Mouse (Mus musculus) embryonic stem cell, embryonic (primary cell): ENCODE data around the gene Saysd1.

Source experiments
- CTCF ChIA-PET, 4 experiments: fragments of 300-600 bp in 2 of 4; fragments of 350-600 bp in 2 of 4; sonication (Branson Sonifier 250); formaldehyde crosslinking; loops; one replicate each; lab custom pipeline; 2022; ENCODE audit warnings: inconsistent platforms in 2 of 4; lab: Charles Lee
- POLR2A ChIA-PET, 4 experiments: fragments of 300-600 bp in 2 of 4; fragments of 350-600 bp in 2 of 4; sonication (Branson Sonifier 250); formaldehyde crosslinking; loops; one replicate each; lab custom pipeline; 2022; ENCODE audit warnings: antibody characterized with exemption in 4 of 4, inconsistent platforms in 1 of 4; lab: Charles Lee

Gene Saysd1

DNA sequence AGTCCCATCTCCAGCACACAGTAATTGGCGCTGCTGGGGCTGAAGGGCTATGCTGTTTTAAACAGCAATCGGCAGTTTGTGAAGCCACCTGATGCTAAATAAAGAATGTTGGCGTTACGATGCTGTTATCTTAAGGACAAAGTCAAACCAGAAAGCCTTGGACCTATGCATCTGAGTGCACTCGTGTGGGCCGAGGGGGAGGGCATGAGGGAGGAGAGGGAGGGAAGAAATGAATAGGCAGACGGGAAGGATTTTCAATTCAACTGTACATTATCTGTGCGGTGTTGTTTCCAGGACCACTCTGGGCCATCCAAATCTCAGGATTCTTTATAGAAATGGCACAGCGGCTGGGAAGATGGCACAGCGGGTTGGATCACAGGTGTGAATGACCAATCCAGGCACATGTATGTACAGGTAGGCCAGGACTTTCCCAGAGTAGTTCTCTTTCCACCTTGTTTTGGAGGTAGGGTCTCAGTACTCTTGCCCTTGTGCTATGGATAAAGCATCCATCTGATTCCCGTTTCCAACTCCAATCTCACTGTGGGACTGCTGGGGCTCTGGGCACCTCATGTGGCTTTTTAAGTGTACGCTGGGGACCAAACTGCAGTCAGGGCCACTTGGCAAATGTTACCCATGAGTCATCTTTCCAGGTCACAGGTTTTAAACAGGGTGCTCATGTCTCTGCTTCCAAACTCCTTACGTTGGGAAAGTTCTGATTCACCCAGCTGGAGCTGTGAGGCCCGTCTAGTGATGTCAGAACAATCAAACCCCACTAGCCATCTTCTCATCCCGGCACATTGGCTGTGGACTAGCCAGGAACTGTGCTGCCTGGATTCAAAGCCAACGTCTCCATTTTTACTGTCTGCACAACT is at the start of gene Saysd1:
Gene Saysd1 (minus strand): TSS at position 51 of the 872 bp plus-strand sequence.
- ChIA-PET CTCF (interaction anchor here in 2 of 4 experiments (0.8 to 2.6 kb wide), 2 partner anchors 12 to 25 kb away, joined by 3 to 13 read pairs; no protein-coding TSS in a partner anchor), POLR2A (interaction anchor here in 3 of 4 experiments (0.6 to 8.9 kb wide), 20 partner anchors 10 to 83 kb away, joined by 3 to 58 read pairs (median 4); partner anchors contain the start of gene Kcnk5 (in 2 of the 3))

GRCm38 (mm10) chr14:20185426-20185825 is 47.1 kb upstream of the Saysd1 start:
- POLR2A ChIA-PET = interaction anchor here in 3 of 4 experiments (0.6 to 26.7 kb wide), 12 partner anchors 10 to 61 kb away, joined by 3 to 451 read pairs (median 26); no protein-coding TSS in a partner anchor
- CTCF ChIA-PET = interaction anchor here in 3 of 4 experiments (0.5 to 0.8 kb wide), 4 partner anchors 36 to 133 kb away, joined by 3 to 5 read pairs (median 3); no protein-coding TSS in a partner anchor

DNA sequence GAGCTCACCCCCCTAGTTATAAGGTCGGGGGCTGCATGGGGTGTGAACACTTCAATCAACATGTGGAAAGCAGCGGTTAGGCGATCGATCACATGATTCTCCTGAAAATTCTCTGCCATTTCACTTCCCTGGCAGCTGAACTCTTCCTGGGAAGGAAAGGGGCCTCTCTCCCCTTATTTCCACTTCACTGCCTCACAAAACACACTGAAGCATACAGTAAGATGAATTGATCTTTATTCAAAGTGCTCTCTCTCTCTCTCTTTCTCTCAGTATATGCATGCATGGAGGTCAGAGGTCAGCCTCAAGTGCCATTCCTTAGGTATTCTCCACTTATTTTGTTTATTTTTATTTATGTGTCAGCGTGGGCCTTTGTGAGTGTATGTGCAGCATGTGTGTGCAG is 45.4 kb upstream of the Saysd1 start:
- CTCF ChIA-PET = interaction anchor here in 1 of 4 experiments (2.6 kb wide), 1 partner anchor 70 kb away, joined by 14 read pairs; no protein-coding TSS in a partner anchor

DNA sequence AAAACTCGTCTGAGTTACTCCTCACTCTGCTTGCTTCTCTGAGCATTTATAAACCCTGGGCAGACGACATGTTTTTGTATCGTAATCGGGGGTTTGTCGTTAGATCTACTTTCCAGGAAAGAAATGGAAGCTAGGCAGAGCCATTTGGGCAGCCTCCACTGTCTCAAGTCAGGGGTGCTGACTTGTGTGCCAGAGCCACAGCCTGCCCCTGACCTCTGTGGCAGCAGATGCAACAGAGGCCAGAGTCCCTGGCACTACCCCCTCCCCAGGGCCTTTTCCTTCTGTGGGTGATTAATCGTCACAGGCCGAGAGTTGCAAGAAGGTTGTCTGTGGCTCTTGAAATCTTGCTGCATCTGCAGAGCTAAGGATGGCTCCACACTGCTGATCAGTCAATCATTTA is 44.3 kb upstream of the Saysd1 start:
- ChIA-PET CTCF (interaction anchor here in 1 of 4 experiments (2.6 kb wide), 1 partner anchor 68 kb away, joined by 14 read pairs; no protein-coding TSS in a partner anchor), POLR2A (interaction anchor here in 3 of 4 experiments (0.7 to 26.7 kb wide), 34 partner anchors 9 to 1295 kb away, joined by 3 to 451 read pairs (median 8); partner anchors contain the start of gene Nid2 (in 1 of the 3))

More for the DNA sequence above, 45.4 kb upstream of the Saysd1 start:
- POLR2A ChIA-PET = interaction anchor here in 3 of 4 experiments (0.5 to 26.7 kb wide), 26 partner anchors 8 to 612 kb away, joined by 3 to 451 read pairs (median 6); no protein-coding TSS in a partner anchor

GRCm38 (mm10) chr14:20181466-20181921 is 43.2 kb upstream of the Saysd1 start, which contains the start of gene Kcnk5:
Gene Kcnk5 (minus strand): TSS chr14:20181809.
- CTCF ChIA-PET = interaction anchor here in 3 of 4 experiments (0.7 to 2.6 kb wide), 7 partner anchors 39 to 78 kb away, joined by 3 to 14 read pairs (median 5); no protein-coding TSS in a partner anchor
- POLR2A ChIA-PET = interaction anchor here (0.5 to 26.7 kb wide), 120 partner anchors 9 to 835 kb away, joined by 3 to 451 read pairs (median 5); partner anchors contain the start of genes Nid2 (in 2 of the 4), Nudt13 (in 2 of the 4), Saysd1 (in 2 of the 4) and Vcl (in 2 of the 4)

DNA sequence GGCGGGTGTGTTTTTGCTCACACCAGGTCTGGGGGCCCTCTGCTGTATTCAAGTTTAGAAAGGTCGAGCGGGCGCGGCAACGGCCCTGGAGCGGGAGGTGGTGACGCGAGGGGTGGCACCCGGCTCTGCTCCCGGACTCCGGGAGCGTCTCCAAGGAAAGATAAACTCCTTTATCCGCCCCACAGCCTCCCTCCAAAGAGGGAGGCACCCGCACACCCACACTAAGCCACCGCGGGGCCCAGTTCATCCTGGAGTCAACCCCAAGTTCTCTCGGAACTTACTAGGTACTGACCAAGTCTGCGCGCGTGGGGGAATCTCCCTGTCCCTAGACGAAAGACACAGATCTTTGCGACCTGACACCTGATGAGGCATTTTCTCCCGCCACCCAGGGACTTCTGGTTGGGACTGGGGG is 42.4 kb upstream of the Saysd1 start:
- ChIA-PET CTCF (interaction anchor here in 2 of 4 experiments (1.4 to 2.6 kb wide), 3 partner anchors 40 to 67 kb away, joined by 3 to 14 read pairs (median 8); no protein-coding TSS in a partner anchor), POLR2A (interaction anchor here (0.5 to 26.7 kb wide), 83 partner anchors 8 to 835 kb away, joined by 3 to 451 read pairs (median 6); partner anchors contain the start of genes Saysd1 (in 2 of the 4), Vcl (in 2 of the 4), Anxa7 (in 1 of the 4) and Gng2 (in 1 of the 4))

- ChIA-PET CTCF (interaction anchor here in 1 of 4 experiments (1.5 kb wide), 1 partner anchor 66 kb away, joined by 8 read pairs; no protein-coding TSS in a partner anchor), POLR2A (interaction anchor here in 3 of 4 experiments (0.5 to 26.7 kb wide), 21 partner anchors 10 to 204 kb away, joined by 4 to 451 read pairs (median 22); partner anchors contain the start of gene Gng2 (in 1 of the 3))
Observed at GRCm38 (mm10) chr14:20180304-20180703, 42.0 kb upstream of the Saysd1 start.

DNA sequence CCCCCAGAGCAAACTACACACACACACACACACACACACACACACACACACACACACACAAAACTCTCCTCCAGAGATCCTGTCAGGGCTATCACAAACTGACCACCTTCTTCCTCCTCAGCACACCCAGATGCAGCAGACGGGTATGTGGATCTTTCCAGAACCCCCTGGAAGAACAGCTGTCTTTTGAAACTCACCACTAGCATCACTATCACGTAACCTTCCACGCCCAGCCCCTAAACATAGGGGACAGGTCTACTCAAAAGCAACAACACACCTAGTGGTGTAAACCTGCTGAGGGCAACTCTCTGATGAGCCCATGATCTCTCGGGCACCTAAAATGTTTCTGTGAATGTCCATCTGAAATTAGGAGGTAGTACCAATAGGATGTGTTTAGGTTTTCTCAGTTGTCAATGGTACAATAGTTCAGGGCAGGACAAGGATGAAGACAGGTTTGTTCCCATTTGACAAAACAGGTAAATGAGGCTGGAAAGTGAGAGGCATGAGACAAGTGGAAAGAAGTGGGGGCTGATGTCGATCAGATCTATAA is 41.5 kb upstream of the Saysd1 start:
- CTCF ChIA-PET = interaction anchor here in 1 of 4 experiments (0.6 kb wide), 1 partner anchor 45 kb away, joined by 3 read pairs; no protein-coding TSS in a partner anchor
- POLR2A ChIA-PET = interaction anchor here in 3 of 4 experiments (0.7 to 26.7 kb wide), 16 partner anchors 11 to 203 kb away, joined by 3 to 451 read pairs (median 41); partner anchors contain the start of gene Gng2 (in 1 of the 3)

GRCm38 (mm10) chr14:20179080-20179479 is 40.7 kb upstream of the Saysd1 start:
- CTCF ChIA-PET = interaction anchor here in 3 of 4 experiments (0.6 to 1.5 kb wide), 6 partner anchors 42 to 65 kb away, joined by 3 to 7 read pairs (median 4); no protein-coding TSS in a partner anchor
- POLR2A ChIA-PET = interaction anchor here (0.6 to 26.7 kb wide), 34 partner anchors 10 to 428 kb away, joined by 3 to 451 read pairs (median 8); partner anchors contain the start of genes Nid2 (in 1 of the 4) and Saysd1 (in 1 of the 4)

DNA sequence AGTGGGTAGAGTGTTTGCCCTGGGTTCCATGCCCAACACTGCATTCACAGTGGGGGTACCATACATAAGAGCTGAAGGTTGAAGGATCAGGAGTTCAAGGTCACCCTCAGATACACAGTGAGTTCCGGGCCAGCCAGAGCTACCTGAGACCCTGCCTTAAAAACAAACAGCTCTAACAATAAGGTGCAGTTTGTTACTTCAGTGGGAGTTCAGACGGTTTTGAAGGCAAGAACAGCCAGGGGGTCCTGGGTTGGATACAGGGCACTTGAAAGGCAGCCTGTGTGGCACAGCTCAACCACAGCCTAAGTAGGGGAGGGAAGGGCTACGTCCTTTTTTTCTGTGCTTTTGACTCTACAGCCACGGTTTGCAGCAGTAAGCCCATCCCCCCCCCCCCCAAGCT is 40.3 kb upstream of the Saysd1 start:
- ChIA-PET POLR2A (interaction anchor here (0.6 to 26.7 kb wide), 48 partner anchors 10 to 1382 kb away, joined by 3 to 451 read pairs (median 5); partner anchors contain the start of genes Nid2 (in 2 of the 4), Gng2 (in 1 of the 4) and Saysd1 (in 1 of the 4)), CTCF (interaction anchor here in 3 of 4 experiments (0.5 to 1.5 kb wide), 7 partner anchors 42 to 66 kb away, joined by 3 to 7 read pairs (median 4); no protein-coding TSS in a partner anchor)

- CTCF ChIA-PET = interaction anchor here in 3 of 4 experiments (1.1 to 1.5 kb wide), 3 partner anchors 47 to 64 kb away, joined by 4 to 7 read pairs (median 4); no protein-coding TSS in a partner anchor
- POLR2A ChIA-PET = interaction anchor here (0.6 to 26.7 kb wide), 34 partner anchors 9 to 427 kb away, joined by 3 to 451 read pairs (median 6); partner anchors contain the start of genes Gng2 (in 1 of the 4), Nid2 (in 1 of the 4) and Saysd1 (in 1 of the 4)
Observed at GRCm38 (mm10) chr14:20177494-20178123, 39.3 kb upstream of the Saysd1 start.

- ChIA-PET CTCF (interaction anchor here in 2 of 4 experiments (0.5 to 0.7 kb wide), 4 partner anchors 39 to 91 kb away, joined by 3 to 10 read pairs (median 4); no protein-coding TSS in a partner anchor), POLR2A (interaction anchor here in 3 of 4 experiments (0.6 to 26.7 kb wide), 24 partner anchors 9 to 437 kb away, joined by 3 to 451 read pairs (median 5); partner anchors contain the start of gene Nid2 (in 1 of the 3))
Observed at GRCm38 (mm10) chr14:20175705-20176104, 37.4 kb upstream of the Saysd1 start.

DNA sequence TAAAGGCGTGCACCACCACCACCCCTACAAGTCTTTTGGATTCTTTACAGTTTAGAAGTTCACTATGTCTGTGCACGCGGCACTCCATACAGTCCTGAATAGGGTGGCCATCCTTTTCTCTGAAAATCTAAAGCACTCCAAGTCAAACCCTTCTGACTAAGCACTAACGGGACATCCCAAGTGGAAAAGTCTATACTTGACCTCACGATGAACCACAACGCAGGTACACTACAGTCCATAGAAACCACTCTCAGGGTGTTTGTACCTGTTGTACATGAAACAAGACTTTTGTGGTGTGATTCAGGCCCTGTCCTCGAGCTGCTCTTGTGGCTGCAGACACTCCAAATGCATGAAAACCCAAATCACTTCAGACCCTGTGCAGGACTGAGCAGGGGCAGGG is 36.8 kb upstream of the Saysd1 start:
- POLR2A ChIA-PET = interaction anchor here in 2 of 4 experiments (0.6 to 26.7 kb wide), 15 partner anchors 9 to 95 kb away, joined by 3 to 451 read pairs (median 5); no protein-coding TSS in a partner anchor
- CTCF ChIA-PET = no interaction called here

- ChIA-PET CTCF (no interaction called here), POLR2A (interaction anchor here in 3 of 4 experiments (0.5 to 26.7 kb wide), 12 partner anchors 11 to 876 kb away, joined by 3 to 451 read pairs (median 6); no protein-coding TSS in a partner anchor)
Observed at GRCm38 (mm10) chr14:20174696-20175095, 36.4 kb upstream of the Saysd1 start.

GRCm38 (mm10) chr14:20173873-20174490 is 35.6 kb upstream of the Saysd1 start:
- ChIA-PET POLR2A (interaction anchor here (0.5 to 26.7 kb wide), 10 partner anchors 10 to 876 kb away, joined by 3 to 451 read pairs (median 80); no protein-coding TSS in a partner anchor), CTCF (no interaction called here)
